Mouse (Mus musculus): ENCODE data around the gene Gbp5. TPM values are rescaled to one million over a fixed set of nuclear protein-coding genes. Genes with fewer than 3 reads are reported as not detected.

The Gbp5 gene
- polyA plus RNA-seq (2014; fragmentation: Illumina TruSeq; extraction: RNeasy Lipid Tissue Mini Kit (QIAGEN cat#74804); ENCODE audit: low read depth, low replicate concordance) = 6.0 TPM

GRCm38 (mm10) chr3:142493536-142494061 is at the start of gene Gbp5:
Gbp5 (plus strand) TSS chr3:142493978.

GRCm38 (mm10) chr3:142530087-142530953 is 36.5 kb downstream of the Gbp5 start, which contains the start of gene Gbp7:
Gbp7 (plus strand) TSS chr3:142530342.

GRCm38 (mm10) chr3:142559632-142560228 is 66.0 kb downstream of the Gbp5 start, which contains the start of gene Gbp3:
Gbp3 (plus strand) TSS chr3:142560026.

Other genes starting within 250 kb of the Gbp5 start
- gene Pdlim5, start 98.3 kb upstream of the Gbp5 start, polyA plus RNA-seq (2014; fragmentation: Illumina TruSeq; extraction: RNeasy Lipid Tissue Mini Kit (QIAGEN cat#74804); ENCODE audit: low read depth, low replicate concordance) = 30.6 TPM
- 9.9 TPM for gene Gbp7, start 36.4 kb downstream of the Gbp5 start, polyA plus RNA-seq (2014; fragmentation: Illumina TruSeq; extraction: RNeasy Lipid Tissue Mini Kit (QIAGEN cat#74804); ENCODE audit: low read depth, low replicate concordance)
- 14.4 TPM for gene Gbp3, start 66.0 kb downstream of the Gbp5 start, polyA plus RNA-seq (2014; fragmentation: Illumina TruSeq; extraction: RNeasy Lipid Tissue Mini Kit (QIAGEN cat#74804); ENCODE audit: low read depth, low replicate concordance)
- 0.37 TPM for gene Gbp2b, start 100.9 kb downstream of the Gbp5 start, polyA plus RNA-seq (2014; fragmentation: Illumina TruSeq; extraction: RNeasy Lipid Tissue Mini Kit (QIAGEN cat#74804); ENCODE audit: low read depth, low replicate concordance)
- 27.3 TPM for gene Gbp2, start 126.6 kb downstream of the Gbp5 start, polyA plus RNA-seq (2014; fragmentation: Illumina TruSeq; extraction: RNeasy Lipid Tissue Mini Kit (QIAGEN cat#74804); ENCODE audit: low read depth, low replicate concordance)
- 15.7 TPM for gene Kyat3, start 207.1 kb downstream of the Gbp5 start, polyA plus RNA-seq (2014; fragmentation: Illumina TruSeq; extraction: RNeasy Lipid Tissue Mini Kit (QIAGEN cat#74804); ENCODE audit: low read depth, low replicate concordance)

All from adipose tissue, adult 10 weeks (tissue).